Mouse (Mus musculus): ENCODE data around the gene Lrrc15.

The Lrrc15 gene

DNA sequence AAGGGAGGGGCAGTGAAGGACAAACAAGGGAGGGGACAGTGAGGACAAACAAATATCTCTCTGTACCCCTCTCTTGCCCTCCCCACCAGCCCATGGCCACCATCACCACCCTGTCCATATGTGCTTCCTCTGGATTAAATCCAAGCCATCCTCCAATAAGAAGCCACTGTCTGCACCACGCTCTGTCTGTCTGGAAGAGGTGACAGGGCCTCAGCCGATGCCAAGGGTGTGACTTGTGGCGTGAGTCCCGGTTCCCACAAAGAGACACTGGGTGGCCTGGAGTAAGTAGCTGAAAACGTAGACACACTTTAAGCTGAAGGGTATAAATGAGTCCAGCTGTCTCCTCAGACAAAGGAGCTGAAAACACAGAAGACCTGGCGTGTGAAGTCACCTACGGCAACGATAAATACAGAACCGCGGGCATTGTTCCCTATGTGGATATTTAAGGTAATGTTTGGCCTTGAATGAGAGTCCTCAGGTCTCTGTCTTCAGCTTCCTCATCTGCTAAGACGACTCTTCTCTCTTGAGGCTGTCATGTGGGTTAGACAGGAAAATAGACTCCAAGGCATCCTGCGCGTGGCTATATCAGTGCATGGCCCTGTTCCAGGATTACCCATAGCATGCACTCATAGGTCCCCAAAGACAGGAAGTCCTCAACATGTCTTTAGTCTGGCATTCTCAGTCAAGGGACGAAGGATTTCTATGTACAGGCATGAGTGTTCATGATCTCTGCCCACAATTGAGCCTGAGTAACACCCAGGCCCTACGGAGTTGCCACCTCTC is 7.3 kb downstream of the Lrrc15 start:
- no peak for DNase-seq (ENCODE audit: low spot score in 2 of 2)

DNA sequence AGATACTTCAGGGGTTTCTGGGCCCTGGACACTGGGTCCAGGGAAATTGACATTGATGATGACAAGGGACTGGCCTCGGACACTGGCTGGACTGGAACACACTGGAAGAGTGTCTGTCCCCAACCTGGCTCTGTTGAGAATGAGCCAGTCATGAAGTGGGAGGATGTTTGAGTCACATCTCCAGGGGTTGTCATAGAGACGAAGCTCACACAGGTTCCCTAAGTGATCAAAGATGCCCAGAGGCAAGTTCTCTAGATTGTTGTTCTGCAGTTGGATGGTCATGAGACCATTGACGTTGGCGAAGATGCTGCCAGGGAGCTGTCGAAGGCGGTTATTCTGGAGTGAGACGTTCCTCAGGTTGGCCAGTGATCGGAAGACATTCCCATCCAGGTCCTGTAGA is 10.0 kb downstream of the Lrrc15 start:
- no peak for DNase-seq (ENCODE audit: low spot score in 2 of 2)

DNA sequence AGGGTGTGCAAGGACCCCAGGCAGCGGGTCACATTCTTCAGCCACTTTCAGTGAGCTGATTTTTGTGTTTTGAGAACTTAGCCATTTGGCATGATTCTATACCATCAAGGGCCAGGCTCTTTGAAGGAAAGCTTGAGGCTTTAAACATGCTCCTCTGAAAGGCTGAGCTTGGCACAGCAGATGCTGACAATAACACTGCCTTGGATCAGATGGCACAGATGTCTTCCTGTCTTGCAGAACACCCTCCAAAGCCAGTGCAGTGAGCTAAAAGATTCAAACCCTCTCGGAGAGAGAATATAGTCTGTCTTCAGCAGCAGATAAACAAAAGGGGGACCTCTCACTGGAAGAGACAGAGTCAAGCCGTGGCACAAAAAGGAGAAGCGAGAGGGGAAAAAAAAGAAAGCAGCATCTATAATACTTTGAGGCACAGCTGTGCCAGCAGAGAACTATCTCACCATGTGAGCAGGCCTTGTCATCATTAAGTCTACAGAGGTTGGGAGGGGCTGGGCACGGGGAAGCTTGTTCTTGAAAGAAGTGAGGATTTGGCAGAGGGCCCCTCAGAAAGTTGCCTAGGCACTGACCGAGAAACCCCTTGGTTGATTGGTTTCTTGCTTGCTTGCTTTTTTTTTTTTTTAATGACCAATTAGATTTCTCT is 11.0 kb downstream of the Lrrc15 start:
- peak; percentile 42 to 48 for DNase-seq (ENCODE audit: low spot score in 2 of 2)

DNA sequence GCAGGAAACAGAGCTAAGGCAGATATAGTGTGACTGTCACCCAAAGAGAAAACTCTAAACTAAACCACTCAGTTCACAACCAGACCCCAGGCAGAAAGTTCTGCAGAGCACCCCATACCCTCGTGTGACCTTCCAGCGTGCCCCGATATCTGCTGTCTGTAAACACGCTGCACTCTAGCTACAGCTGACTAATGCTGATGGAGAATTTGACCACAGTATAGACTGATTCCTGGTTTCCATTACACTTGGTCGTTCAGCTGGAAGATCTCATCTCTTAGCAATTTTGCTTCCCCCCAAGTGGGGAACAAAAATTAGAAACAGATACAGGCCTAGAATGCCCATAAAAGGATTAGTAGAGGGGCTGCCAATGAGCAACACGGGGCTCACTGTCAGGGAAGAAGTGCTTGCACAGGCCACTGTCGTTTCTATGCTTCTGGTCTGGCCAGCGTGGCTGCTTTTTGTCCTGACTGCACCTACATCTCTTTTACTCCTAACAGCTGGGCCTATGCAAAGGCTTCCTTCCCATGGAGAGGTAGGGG is 11.8 kb downstream of the Lrrc15 start:
- DNase-seq (ENCODE audit: low spot score in 2 of 2), result no peak

DNA sequence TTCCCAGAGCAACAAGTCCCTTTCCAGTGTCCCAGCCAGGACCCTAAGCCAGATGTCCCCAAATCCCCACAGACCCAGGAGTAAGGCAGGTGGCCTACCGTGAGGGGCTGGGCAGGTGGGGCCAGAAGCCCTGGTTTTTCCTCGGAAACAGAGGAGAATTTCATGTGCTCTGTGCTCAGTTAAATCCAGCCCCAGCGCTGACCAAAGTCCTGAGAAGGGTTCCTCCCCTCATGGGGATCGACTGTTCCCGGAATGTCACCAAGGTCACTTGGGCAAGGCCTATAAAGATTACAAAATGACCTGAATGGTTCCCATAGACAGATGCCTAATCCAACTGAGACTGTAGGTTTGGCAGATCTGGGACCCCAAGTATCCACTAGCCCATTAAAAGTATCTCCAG is 15.7 kb downstream of the Lrrc15 start, which contains the start of gene Cpn2:
Cpn2 (minus strand) TSS at position 141 of the 400 bp plus-strand sequence.
- DNase-seq (ENCODE audit: low spot score in 2 of 2), result no peak

DNA sequence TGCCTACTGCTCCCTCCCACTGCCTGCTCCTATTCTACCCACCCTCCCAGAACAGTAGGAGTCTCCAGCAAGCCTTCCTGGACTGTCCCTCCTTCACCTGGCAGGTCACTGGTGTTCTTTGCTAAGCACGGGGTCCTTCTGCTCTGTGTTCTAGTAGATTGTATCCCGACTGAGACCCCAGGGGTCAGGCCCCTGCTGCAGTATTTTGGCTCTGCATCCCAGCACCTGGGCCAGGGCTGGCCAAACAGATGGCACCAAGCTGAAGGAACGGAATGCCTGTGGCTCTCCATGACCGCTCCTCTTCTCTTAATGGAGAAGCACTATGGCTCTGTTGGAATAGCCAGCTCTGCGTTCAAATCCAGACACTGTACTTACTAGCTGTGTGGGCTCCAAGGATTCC is 16.5 kb downstream of the Lrrc15 start:
- no peak for DNase-seq (ENCODE audit: low spot score in 2 of 2)

DNA sequence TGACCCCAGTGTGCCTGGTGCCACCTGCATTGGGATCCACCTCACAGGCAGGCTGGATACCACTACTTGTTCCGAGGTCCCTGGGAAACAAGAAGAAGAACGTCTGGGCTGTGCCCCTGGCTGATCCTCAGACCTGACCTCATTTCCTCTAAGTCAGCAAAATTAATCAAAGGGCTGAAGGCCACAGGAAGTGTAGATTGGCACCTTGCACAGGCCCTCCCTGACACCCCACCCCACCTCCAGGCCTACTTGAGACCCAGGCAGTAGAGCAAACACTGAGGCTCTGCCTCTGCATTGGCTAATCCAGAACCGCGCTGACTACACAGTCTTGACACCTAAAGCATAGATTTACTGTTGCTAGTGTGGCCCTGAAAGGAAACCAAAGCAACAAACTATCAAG is 17.4 kb downstream of the Lrrc15 start:
- DNase-seq (ENCODE audit: low spot score in 2 of 2), result no peak

DNA sequence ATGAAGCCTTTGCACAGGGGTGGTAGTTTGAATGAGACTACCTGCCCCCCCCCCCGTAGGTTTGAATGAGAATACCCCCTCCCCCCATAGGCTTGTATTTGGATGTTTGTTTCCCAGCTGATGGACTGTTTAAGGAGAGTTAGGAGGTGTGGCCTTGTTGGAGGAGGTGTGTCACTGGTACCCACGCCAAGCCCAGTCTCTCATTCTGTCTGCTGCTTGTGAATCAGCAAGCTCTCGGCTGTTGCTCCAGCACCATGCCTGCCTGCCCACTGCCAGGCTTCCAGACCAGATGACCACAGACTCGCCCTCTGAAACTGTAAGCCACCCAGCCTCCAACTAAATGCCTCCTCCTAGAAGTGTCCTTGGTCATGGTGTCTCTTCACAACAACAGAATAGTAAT is 19.9 kb downstream of the Lrrc15 start:
- DNase-seq (ENCODE audit: low spot score in 2 of 2), result no peak

DNA sequence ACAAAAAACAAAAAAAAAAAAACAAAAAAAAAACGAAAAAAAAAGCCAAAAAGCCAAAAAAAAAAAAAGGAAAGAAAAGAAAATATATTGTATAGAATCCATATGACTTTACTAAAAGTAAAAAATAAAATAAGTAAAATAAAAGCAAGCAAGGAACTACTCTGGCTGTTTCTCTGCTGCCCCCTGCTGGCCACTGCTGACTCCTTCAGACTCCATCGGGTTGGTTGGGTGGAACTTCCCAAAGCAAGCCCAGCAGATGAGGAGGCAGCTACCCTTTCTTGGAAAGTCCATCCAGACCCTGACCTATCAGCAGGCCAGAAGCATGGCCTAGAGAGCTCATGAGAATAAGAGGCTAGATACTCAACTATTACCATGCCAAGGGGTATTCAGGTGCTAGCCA is 20.4 kb downstream of the Lrrc15 start:
- peak; percentile 35 to 50 for DNase-seq (ENCODE audit: low spot score in 2 of 2)

DNA sequence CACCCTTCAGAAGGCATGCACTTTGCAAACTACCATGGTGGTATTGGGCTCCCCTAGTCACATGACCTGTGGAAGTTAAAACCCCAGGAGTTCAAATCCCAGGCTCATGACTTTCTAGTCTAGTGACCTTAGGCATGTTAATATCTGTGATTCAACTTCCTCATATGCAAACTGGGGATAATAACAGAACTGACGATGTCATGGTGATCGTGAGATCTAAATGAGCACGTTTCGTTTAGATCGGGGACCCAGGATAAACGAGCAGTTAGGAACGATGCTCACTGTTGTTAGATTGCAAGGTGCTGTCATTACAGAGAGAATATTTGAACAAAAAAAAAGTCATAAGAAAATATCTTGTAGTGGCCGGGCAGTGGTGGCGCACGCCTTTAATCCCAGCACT is 20.9 kb downstream of the Lrrc15 start:
- no peak for DNase-seq (ENCODE audit: low spot score in 2 of 2)

DNA sequence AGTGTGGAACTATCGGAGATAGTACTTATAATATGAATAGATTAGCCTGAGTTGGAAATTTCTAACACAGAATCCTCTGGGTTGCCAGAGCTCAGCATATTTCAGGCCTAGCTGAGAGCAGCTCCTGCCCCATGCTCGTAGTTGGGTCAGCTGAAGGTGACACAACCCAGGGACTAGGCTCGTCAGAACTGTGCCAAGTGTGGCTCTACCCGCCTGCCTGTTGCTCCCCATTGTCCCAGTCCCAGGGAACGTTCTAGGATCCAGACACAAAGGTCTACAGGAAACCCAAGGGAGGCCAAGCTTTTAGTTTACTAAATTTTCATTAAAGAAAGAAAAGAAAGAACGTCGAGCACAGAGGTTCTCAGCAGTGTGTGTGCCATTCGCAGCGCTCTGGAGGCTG is 21.7 kb downstream of the Lrrc15 start:
- DNase-seq (ENCODE audit: low spot score in 2 of 2), result no peak

DNA sequence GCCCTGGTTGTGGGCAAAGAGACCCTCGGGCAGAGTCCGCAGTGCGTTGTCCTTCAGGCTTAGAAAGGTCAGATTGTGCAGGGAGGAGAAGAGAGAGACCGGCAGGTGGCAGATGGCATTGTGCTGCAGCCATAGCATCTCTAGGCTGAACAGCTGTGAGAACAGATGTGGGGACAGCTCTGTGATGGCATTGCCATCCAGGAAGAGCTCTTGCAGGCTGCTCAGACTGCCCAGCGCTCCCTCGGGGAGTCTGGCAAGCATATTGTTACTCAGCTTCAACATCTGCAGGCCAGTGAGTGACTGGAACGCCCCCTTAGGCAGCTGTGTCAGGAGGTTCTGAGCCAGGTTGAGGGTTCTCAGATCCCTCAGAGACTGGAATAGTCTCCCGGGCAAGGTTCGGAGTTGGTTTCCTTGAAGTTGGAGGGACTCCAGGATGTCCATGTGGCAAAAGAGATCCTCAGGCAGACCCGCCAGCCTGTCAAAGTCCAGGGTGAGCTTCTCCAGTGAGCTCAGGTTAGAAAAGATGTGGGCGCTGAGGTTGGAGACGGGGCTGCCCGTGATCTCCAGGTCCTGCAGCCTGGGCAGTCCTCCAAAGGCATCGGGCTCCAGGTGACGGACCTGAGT is 22.9 kb downstream of the Lrrc15 start:
- DNase-seq (ENCODE audit: low spot score in 2 of 2), result no peak

DNA sequence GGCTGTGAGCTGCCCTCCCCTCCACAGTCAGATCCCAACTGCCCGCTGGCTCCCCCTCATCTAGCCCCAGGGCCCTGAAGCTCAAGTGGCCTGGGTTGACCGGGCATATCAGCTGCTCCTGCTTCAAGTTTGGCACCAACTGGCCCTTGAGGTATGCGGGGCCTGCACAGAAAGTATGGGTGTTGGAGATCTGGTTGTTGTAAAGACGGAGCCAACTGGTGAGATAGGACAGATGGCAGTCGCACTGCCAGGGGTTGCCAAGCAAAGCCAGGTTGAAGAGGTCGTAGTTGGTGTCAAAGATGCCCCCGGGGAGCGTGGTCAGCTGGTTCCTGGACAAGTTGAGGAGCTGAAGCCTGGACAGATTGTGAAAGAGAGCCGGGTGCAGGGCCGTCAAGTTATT is 23.6 kb downstream of the Lrrc15 start:
- DNase-seq (ENCODE audit: low spot score in 2 of 2), result no peak

DNA sequence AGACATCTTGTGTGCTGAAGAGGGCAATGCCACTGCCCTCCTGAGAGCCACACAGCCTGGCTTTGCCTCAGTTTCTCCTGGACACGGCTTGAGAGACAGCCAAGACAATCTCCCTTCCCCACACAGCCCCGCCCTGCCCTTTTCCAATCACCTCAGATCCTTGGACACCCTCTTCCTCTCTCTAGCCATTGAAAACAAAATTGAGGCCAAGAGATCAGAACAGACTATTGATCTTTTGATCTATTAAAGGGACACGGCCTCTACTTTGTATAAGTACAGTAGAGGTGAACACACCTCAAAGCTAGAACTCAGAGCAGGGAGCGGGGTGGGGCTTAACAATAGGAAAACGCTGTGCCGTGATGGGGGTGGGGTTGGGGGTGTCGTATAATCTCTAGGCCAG is 24.6 kb downstream of the Lrrc15 start:
- no peak for DNase-seq (ENCODE audit: low spot score in 2 of 2)

DNA sequence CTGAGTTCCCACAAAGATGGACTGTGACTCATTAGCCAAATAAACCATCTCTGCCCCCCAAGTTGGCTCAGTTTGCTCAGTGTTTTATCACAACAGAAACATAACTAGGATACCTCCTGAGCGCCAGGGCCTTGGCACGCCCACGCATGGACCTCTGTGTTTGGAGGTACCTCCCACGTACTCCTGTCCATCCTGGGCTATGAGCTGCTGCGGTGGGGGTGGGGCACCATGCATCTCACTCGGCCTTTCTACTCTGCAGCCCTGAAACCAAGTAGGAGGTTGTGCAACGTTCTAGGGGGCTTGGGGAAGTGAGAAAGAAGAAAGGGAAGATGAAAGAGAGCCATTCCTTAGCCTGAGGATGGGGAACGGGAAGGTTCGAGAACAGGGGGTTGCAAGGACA is 25.3 kb downstream of the Lrrc15 start:
- no peak for DNase-seq (ENCODE audit: low spot score in 2 of 2)

DNA sequence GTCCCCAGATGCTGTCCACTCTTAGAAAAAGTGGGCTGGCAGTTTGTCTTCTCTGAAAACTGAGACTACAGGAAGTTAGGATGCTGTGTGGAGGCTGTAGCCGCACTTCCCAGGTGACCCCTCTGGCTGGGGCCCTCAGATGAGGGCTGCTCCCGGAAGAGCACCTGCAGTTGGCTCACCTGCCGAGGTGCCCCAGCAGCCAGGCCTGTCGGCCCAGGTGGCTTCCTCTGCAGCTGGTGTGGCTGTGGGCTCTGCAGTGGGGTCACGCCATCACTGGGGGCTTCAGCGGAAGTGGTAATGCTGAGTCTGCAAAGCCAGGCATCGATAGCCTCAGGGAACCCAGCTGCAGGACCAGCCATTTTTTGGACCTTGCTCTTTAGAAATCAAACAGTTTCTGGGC is 28.0 kb downstream of the Lrrc15 start:
- no peak for DNase-seq (ENCODE audit: low spot score in 2 of 2)

DNA sequence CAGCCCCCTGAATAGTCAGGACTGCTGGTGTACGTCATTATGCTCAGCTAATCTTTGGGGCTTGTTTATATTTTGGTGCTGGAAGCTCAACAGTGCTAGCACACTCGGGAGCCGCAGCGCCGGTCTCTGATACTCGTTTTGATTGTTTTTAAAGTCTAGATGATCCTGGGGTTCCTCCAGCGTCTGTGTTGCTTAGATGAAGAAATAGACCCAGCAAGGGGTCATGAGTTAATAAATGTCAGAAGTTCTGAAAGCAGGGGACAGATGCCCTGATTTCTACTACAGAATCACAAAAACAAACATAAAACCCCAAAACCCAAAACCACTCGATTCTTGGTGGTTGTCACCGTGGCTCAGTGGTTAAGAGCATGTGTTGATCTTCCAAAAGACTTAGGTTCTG is 29.2 kb downstream of the Lrrc15 start:
- DNase-seq (ENCODE audit: low spot score in 2 of 2), result no peak

DNA sequence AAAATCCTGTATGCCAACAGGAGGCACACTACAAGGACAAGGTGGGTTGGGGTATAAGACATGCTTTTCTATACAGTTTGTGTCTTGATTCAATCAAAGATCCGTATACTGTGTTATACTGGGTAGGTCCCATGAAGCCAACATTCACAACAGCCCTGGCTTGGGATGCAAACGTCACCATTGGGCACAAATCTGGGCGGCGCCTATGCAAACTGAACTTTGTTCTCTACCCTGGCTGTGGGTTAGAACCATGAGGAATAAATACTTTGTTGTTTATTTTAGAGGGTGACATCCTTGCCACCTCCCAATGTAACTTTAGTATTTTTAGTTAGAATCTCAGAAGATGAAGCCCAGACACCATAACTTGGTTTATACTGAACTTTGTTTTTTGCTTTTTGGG is 29.7 kb downstream of the Lrrc15 start:
- no peak for DNase-seq (ENCODE audit: low spot score in 2 of 2)

DNA sequence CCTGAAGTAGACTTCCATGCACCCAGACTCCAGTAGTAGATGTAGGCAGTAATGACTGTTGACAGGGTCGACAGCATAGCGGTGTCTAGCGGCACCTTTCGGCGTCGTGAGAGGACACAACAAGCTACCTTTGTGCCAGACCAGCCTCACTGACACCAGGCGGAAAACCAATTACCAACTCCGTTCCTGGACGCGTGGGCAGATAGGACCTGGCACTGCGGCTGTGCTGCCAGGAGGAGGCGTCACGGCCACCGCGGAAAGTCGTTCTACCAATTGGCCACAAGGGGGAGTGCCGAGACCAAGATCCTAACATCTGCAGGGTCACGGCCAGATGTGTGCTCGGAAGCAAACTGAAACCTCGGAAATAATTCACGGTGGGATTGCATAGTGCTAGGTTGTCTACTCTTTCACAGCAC is 31.0 kb downstream of the Lrrc15 start:
- peak; percentile 67 to 68 for DNase-seq (ENCODE audit: low spot score in 2 of 2)

DNA sequence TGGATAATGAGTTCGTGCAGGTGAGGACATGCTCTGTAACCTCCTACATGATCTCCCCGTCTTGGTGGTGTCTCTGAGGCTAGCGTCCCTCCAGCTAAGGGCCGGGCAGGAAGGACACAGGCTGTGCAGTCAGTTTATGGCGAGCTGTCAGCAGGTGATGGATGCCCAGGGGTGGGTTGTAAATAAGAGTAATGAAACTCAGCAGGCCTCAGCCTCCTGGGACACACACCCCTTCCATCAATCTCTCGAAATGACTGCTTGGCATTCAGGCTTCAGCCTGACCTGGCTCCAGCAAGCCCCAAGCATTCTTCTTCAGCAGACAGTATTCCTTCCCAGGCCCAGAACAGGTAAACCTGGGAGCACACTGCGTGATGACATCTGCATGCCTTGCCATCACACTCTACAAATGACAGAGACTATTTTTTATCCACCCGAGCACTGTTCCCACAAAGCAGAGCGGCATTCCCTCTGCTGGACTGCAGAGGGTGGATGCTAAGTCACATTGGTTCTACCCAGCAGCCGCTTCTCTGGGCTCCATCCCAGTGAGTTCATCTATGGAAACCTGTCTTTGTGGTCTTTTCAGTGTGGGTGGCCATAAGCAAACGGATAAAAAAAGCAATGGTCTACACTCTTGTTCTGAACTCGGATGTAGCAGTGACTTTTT is 38.9 kb downstream of the Lrrc15 start:
- no peak for DNase-seq (ENCODE audit: low spot score in 2 of 2)

DNA sequence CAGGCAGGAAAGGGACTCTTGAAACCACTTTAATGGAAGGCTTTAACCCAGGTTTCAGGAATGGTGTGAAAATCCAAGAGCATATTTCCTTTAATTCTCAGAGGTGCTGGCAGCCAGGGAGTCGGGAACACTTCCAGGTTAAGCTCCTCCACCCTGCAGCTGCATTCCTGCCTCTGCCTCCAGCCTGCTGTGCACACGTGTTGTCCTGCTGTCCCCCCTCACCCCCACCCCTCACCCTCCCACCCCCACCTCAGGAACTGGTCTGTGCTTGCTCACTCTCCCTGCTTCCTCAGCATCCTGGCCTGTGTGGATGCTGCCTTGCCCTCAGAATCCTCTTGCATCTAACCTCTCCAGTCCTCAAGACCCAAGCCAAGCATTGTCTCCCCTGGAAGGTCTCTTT is 41.4 kb downstream of the Lrrc15 start:
- DNase-seq (ENCODE audit: low spot score in 2 of 2), result no peak

DNA sequence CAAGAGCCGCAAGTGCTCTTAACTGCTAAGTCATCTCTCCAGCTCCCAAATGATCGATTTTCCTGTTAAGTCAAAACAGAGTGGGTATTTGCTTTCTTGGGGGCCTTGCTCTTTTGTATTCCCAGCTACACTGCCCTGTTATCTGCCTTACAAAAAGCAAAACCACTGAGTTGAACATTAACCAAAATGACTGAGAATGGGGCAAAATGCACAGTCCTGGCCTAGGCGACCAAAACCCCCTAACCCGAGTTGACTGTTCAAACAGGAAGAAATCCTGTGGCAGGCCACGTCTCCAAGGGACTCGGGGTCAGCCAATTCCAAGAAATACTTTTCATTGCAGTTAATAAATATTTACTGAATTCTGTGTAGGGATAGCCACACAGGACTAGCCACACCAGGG is 44.3 kb downstream of the Lrrc15 start:
- no peak for DNase-seq (ENCODE audit: low spot score in 2 of 2)

Measured in spleen, postnatal 36 days (tissue).